Mouse (Mus musculus) thymus, adult 2 months (tissue): ENCODE data around the gene Atxn10.

ENCODE experiments used
- CTCF ChIP-seq: fragments of 200-500 bp; IDR thresholded peaks from 2 replicates; pipeline ENCODE4 v1.5.1; 2012; ENCODE audit warnings: mild to moderate bottlenecking, control low read depth, low read length, moderate library complexity, borderline replicate concordance; ENCODE audit not compliant: control insufficient read depth, poor library complexity, insufficient read depth; ENCODE audit errors: extremely low read depth
- POLR2A ChIP-seq: fragments of 200-500 bp; IDR thresholded peaks from 2 replicates; pipeline ENCODE4 v1.6.1; 2012; ENCODE audit warnings: mild to moderate bottlenecking, low read length, control low read depth, moderate library complexity; ENCODE audit not compliant: control insufficient read depth, poor library complexity, insufficient read depth; ENCODE audit errors: extremely low read depth

DNA sequence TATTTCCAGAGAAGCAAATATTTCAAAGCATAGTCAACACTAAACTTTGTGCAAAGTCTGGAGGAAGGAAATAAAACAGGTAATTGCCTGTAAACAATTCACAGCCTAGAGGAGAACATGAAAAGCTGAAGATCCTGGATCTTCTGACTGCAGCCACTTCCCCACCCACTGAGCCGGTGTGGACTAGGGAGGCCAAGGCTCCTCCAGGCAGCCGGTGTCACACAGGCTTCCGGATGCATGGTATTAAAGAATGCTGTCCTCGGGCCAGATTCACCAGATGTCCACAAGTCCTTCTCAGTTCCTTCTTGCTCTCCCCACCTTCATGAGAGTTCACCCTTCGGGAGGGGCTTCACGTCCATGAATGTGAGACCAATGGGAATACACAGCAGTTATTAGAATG lies 73.8 kb downstream of the Atxn10 start:
- TF ChIP-seq CTCF (no peak), POLR2A (no peak)
